Mouse (Mus musculus) hindbrain, embryonic 15.5 days (tissue): ENCODE results near the gene Tmem53. TPM values are rescaled to one million over a fixed set of nuclear protein-coding genes. Genes with fewer than 3 reads are reported as not detected.
"Not testable (repeated sequence)": the region's sequence is repeated elsewhere in the genome, so short reads cannot be mapped to it uniquely, and the experiment has no call there.

Experiments used
- ATAC-seq: fragments of 200-750 bp; cut with Nextera tagmentation; 2 replicates; pipeline ENCODE4 v1.8.0; 2017; ENCODE audit warnings: low read depth, moderate number of reproducible peaks, moderate TSS enrichment; ENCODE audit not compliant: low FRiP score
- H3K27ac ChIP-seq: fragments of 300-500 bp; sonication (generic); replicated peaks from 2 replicates; pipeline ENCODE4 v1.5.1; 2015; ENCODE audit warnings: mild to moderate bottlenecking, inconsistent platforms
- H3K27me3 ChIP-seq: fragments of 300-500 bp; sonication (generic); 2 replicates; pipeline ENCODE4 v1.6.1; 2015; ENCODE audit warnings: control low read depth, inconsistent platforms
- H3K36me3 ChIP-seq: fragments of 300-500 bp; sonication (generic); 2 replicates; pipeline ENCODE4 v1.6.1; 2015; ENCODE audit warnings: control low read depth, inconsistent platforms
- H3K4me1 ChIP-seq: fragments of 300-500 bp; sonication (generic); replicated peaks from 2 replicates; pipeline ENCODE4 v1.6.1; 2015; ENCODE audit warnings: control low read depth, inconsistent platforms
- H3K4me2 ChIP-seq: fragments of 300-500 bp; sonication (generic); 2 replicates; pipeline ENCODE4 v1.6.1; 2015; ENCODE audit warnings: moderate library complexity, mild to moderate bottlenecking, inconsistent platforms
- H3K4me3 ChIP-seq: fragments of 300-500 bp; sonication (generic); 2 replicates; pipeline ENCODE4 v1.5.1; 2015; ENCODE audit warnings: mild to moderate bottlenecking, inconsistent platforms
- H3K9ac ChIP-seq: fragments of 300-500 bp; sonication (generic); 2 replicates; pipeline ENCODE4 v1.6.1; 2015; ENCODE audit warnings: inconsistent platforms
- H3K9me3 ChIP-seq: fragments of 300-500 bp; sonication (generic); 2 replicates; pipeline ENCODE4 v1.6.1; 2016; ENCODE audit warnings: control low read depth, inconsistent platforms
- WGBS: fragments of 180-500 bp; shearing (Covaris S2); methylation state at CpG from one replicate; pipeline ENCODE4 v1.1.7; 2015; 5-methylcytosine and 5-hydroxymethylcytosine counted together
- polyA plus RNA-seq: library from polyadenylated mRNA; unstranded; fragments of >200 nt; fragmentation: Nextera tagmentation; extraction: Ambion mirVana; gene quantifications from 2 replicates; pipeline ENCODE4 v1.2.1, GENCODE M21; 2015

The Tmem53 gene
- polyA plus RNA-seq, 1 experiment from 2014 or later = 9.6 TPM

GRCm38 (mm10) chr4:117253218-117254016 lies 1.7 kb downstream of the Tmem53 start:
- Histone ChIP-seq H3K4me1 (peaks cover 16% of the 10 kb centered on the region), H3K27ac (no peak overlapping the region), H3K9me3 (no peaks in the 10 kb centered on the region), H3K36me3 (no peaks in the 10 kb centered on the region), H3K9ac (no peak overlapping the region), H3K27me3 (no peaks in the 10 kb centered on the region), H3K4me3 (no peak overlapping the region), H3K4me2 (no peak overlapping the region)
- no peak for ATAC-seq
- WGBS = 63% methylated on average over 12 of the region's 12 CpGs

DNA sequence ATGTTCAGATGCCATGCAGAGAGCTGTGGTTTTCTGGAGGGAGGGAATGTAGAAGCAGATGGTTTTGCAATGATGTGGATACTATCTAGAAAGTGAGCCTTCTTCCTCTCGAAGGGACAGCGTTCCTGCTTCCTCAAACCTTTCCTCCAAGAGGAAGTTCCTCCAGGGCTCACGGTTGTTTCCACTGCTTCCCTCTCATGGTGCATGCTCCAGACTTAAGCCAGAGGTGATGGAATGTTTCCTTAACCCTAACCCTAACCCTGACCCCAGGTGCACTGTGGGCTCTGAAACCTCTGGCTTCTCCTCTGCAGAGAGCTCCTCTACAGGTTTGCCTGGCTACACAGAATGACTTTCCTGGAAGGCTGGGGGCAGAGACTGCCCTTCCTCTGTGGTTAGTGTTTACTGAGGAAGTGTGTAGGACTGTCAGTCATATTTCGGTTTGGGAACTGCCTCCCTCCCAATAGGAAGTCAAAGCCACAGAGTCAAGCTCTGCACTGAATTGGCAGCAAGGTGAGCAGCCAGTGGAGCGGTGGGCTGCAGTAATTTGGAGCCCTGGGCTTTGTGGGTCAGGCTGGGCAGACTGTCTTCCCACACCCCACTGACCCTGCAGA lies 2.4 kb downstream of the Tmem53 start:
- no peak for ATAC-seq
- Histone ChIP-seq H3K9ac (no peak overlapping the region), H3K27ac (no peak overlapping the region), H3K4me2 (no peak overlapping the region), H3K9me3 (no peaks in the 10 kb centered on the region), H3K4me1 (peaks cover 16% of the 10 kb centered on the region), H3K4me3 (no peak overlapping the region), H3K36me3 (no peaks in the 10 kb centered on the region), H3K27me3 (no peaks in the 10 kb centered on the region)
- 76% methylated on average over 5 of the region's 5 CpGs for WGBS

DNA sequence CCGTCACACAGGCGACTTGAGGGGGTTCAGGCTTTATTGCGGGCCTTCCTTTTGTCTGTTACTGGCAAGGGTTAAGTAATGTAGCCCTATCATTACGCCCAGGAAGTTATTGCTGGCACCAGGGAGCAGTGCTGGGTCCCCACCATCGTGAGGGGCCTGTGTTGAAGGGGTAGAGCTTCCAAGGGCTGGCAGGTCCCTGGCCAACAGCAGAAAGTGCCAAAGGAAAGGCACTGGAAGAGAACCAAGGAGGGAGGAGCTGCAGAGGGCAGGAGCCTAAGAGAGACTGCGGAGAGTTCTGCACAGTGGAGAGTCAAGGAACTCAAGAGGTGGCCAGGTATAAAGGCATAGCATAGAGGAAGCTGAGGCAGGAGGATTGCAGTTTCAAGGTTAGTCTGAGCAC lies 2.9 kb downstream of the Tmem53 start:
- Histone ChIP-seq H3K4me3 (no peak overlapping the region), H3K4me2 (no peak overlapping the region), H3K9ac (no peak overlapping the region), H3K9me3 (no peaks in the 10 kb centered on the region), H3K36me3 (no peaks in the 10 kb centered on the region), H3K4me1 (peaks cover 16% of the 10 kb centered on the region), H3K27ac (no peak overlapping the region), H3K27me3 (no peaks in the 10 kb centered on the region)
- WGBS = 46% methylated on average over 6 of the region's 6 CpGs
- no peak for ATAC-seq

DNA sequence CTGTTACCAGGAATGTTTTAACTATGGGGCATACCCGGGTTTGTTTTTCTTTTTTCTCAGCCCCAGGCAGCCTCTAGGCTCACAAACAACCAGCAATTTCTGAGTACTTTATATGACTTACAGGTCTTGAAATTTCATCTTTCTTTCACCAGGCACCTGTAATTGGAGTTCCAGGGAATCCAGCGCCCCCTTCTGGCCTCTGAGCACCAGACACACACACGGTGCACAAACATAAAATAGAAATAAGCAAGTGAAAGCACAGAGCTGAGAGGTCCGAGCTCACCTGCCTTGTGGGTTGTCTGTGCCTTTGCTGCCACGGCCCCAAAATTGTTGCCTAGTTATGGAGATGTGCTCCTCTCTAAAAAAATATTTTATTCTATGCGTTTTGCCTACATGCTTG lies 8.2 kb downstream of the Tmem53 start:
- WGBS = 75% methylated on average over 6 of the region's 6 CpGs
- H3K4me3 ChIP-seq, H3K9ac ChIP-seq, H3K27ac ChIP-seq, H3K4me2 ChIP-seq, H3K9me3 ChIP-seq, H3K36me3 ChIP-seq, H3K4me1 ChIP-seq, ATAC-seq, H3K27me3 ChIP-seq: not testable (repeated sequence)

GRCm38 (mm10) chr4:117261222-117261621 lies 9.5 kb downstream of the Tmem53 start:
- Histone ChIP-seq H3K36me3 (no peaks in the 10 kb centered on the region), H3K9ac (no peak overlapping the region), H3K4me2 (no peak overlapping the region), H3K4me3 (no peak overlapping the region), H3K27ac (no peak overlapping the region), H3K9me3 (no peaks in the 10 kb centered on the region), H3K4me1 (no peaks in the 10 kb centered on the region; the same call in 1 of the 2 replicates), H3K27me3 (no peaks in the 10 kb centered on the region)
- WGBS = 80% methylated on average over 2 of the region's 2 CpGs
- no peak for ATAC-seq

GRCm38 (mm10) chr4:117262101-117262913 lies 10.6 kb downstream of the Tmem53 start:
- 68% methylated on average over 13 of the region's 13 CpGs for WGBS
- Histone ChIP-seq H3K4me3 (no peak overlapping the region), H3K27me3 (0 out of 2 replicates have a peak, but pooled peaks cover 2% of the 10 kb centered on the region), H3K4me1 (no peaks in the 10 kb centered on the region; the same call in 1 of the 2 replicates), H3K27ac (no peak overlapping the region), H3K9me3 (no peaks in the 10 kb centered on the region), H3K36me3 (no peaks in the 10 kb centered on the region), H3K4me2 (no peak overlapping the region), H3K9ac (no peak overlapping the region)
- ATAC-seq = no peak

DNA sequence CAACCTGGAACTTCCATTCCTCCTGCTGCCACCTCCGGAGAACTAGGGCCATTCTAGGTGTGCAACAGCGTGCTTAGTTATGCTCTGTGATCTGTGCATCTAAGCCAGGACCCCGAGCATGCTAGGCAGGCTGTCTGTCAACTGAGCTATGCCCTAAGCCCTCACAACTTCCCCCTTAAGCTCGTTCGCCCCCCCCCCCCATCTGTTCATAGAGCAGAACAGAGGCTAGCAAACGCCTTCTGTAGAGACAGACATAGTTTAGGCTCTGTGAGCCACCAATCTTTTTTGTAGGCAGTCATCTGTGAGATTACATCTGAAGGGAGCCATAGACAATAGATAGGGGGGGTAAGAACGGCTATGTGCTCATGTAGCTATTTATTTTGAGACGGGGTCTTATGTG lies 11.2 kb downstream of the Tmem53 start:
- Histone ChIP-seq H3K27ac (no peak overlapping the region), H3K4me1 (no peaks in the 10 kb centered on the region; the same call in 1 of the 2 replicates), H3K9ac (no peak overlapping the region), H3K9me3 (no peaks in the 10 kb centered on the region), H3K27me3 (0 out of 2 replicates have a peak, but pooled peaks cover 3% of the 10 kb centered on the region), H3K4me3 (no peak overlapping the region), H3K4me2 (no peak overlapping the region), H3K36me3 (no peaks in the 10 kb centered on the region)
- WGBS = 55% methylated on average over 8 of the region's 8 CpGs
- peak; percentile 45; the same call in 1 of the 2 replicates for ATAC-seq

DNA sequence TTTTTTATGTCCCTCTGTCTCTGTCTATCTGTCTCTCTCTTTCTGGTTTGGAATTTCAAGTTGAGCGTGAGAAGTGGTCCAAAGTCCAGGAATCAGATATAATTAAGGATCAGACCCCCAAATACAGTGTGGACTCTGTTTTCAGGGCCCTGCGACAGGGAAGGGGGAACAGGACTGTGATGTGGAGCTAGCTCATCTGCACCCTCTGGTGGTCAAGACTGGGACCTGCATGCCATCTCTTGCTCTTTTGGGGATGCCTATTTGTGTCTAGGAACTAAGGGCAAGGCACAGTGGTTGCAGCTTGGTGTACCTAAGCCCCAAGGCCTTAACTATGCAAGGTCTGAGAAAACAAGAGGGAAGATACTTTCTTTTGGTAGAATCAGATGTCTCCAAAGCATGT lies 15.5 kb downstream of the Tmem53 start:
- Histone ChIP-seq H3K9me3 (no peaks in the 10 kb centered on the region), H3K9ac (no peak overlapping the region), H3K27me3 (0 out of 2 replicates have a peak, but pooled peaks cover 6% of the 10 kb centered on the region), H3K27ac (no peak overlapping the region), H3K4me1 (no peaks in the 10 kb centered on the region), H3K4me2 (no peak overlapping the region), H3K36me3 (0 out of 2 replicates have a peak, but pooled peaks cover 6% of the 10 kb centered on the region), H3K4me3 (no peak overlapping the region)
- WGBS = 7% methylated on average over 2 of the region's 2 CpGs
- ATAC-seq = no peak

- Histone ChIP-seq H3K27me3 (0 out of 2 replicates have a peak, but pooled peaks cover 6% of the 10 kb centered on the region), H3K9me3 (no peaks in the 10 kb centered on the region), H3K4me1 (no peaks in the 10 kb centered on the region), H3K4me2 (no peak overlapping the region), H3K4me3 (no peak overlapping the region), H3K27ac (no peak overlapping the region), H3K36me3 (peaks cover 10% of the 10 kb centered on the region; the same call in 1 of the 2 replicates), H3K9ac (no peak overlapping the region)
- ATAC-seq = no peak
- 92% methylated on average over 25 of the region's 25 CpGs for WGBS
Observed at GRCm38 (mm10) chr4:117267831-117268437, 16.2 kb downstream of the Tmem53 start.

- 10% methylated on average over 6 of the region's 6 CpGs for WGBS
Observed at GRCm38 (mm10) chr4:117270278-117270677, 18.5 kb downstream of the Tmem53 start.

DNA sequence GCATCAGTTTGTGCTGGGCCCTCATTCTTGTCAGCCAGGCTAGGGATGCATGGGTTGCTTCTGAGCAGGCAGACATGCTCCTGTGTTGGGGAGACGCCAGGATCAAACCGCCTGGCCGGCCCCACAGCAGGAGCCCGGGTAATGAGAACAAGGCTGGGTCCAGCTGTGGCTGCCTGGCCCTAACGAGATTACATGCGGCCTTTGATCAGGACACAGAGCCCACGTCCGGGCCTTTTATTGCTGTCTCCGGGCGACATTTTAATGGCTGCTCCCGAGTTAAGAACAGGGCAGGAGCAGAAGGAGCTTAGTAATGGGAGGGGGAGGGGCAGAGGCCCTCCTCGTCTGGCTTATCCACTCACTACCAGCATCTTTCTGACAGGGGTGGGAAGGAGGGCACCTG lies 20.7 kb downstream of the Tmem53 start:
- no peaks in the 10 kb centered on the region for H3K9me3 ChIP-seq
- H3K4me2 ChIP-seq = no peak overlapping the region
- H3K27ac ChIP-seq = 0 out of 2 replicates have a peak overlapping the region, but pooled peaks have one; percentile 5
- 0 out of 2 replicates have a peak, but pooled peaks cover 4% of the 10 kb centered on the region for H3K27me3 ChIP-seq
- 11% methylated on average over 12 of the region's 12 CpGs for WGBS
- no peak overlapping the region for H3K9ac ChIP-seq
- no peak overlapping the region for H3K4me3 ChIP-seq
- peaks cover 18% of the 10 kb centered on the region for H3K4me1 ChIP-seq
- no peak for ATAC-seq
- peaks cover 38% of the 10 kb centered on the region for H3K36me3 ChIP-seq

More at GRCm38 (mm10) chr4:117270278-117270677, 18.5 kb downstream of the Tmem53 start:
- H3K9ac ChIP-seq = no peak overlapping the region
- no peak overlapping the region for H3K27ac ChIP-seq
- no peak overlapping the region for H3K4me2 ChIP-seq
- H3K36me3 ChIP-seq = peaks cover 22% of the 10 kb centered on the region
- no peaks in the 10 kb centered on the region for H3K4me1 ChIP-seq
- no peaks in the 10 kb centered on the region for H3K9me3 ChIP-seq
- ATAC-seq = peak; percentile 31; the same call in 1 of the 2 replicates
- 0 out of 2 replicates have a peak, but pooled peaks cover 6% of the 10 kb centered on the region for H3K27me3 ChIP-seq
- H3K4me3 ChIP-seq = no peak overlapping the region
